Mouse (Mus musculus) kidney, postnatal 14 days (tissue): ENCODE results near the gene Fgfr2.

Experiments
- DNase-seq: peaks from one replicate; pipeline ENCODE4 v3.0.0; 2022; ENCODE audit warnings: mixed read lengths

The Fgfr2 gene

GRCm38 (mm10) chr7:130711851-130712250, 2411.3 kb downstream of the Fgfr2 start:
- DNase-seq: no peak

GRCm38 (mm10) chr7:130709372-130710274, 2413.5 kb downstream of the Fgfr2 start:
- DNase-seq: no peak

GRCm38 (mm10) chr7:130708940-130709339, 2414.2 kb downstream of the Fgfr2 start:
- peak; percentile 73 for DNase-seq

GRCm38 (mm10) chr7:130705230-130705629, 2417.9 kb downstream of the Fgfr2 start:
- DNase-seq: no peak

GRCm38 (mm10) chr7:130701336-130701735, 2421.8 kb downstream of the Fgfr2 start:
- no peak for DNase-seq

GRCm38 (mm10) chr7:130698480-130698879, 2424.7 kb downstream of the Fgfr2 start:
- DNase-seq: no peak

GRCm38 (mm10) chr7:130696347-130697234, 2426.6 kb downstream of the Fgfr2 start:
- no peak for DNase-seq

- no peak for DNase-seq
Observed at GRCm38 (mm10) chr7:130695669-130696338, 2427.3 kb downstream of the Fgfr2 start.

- DNase-seq: no peak
Observed at GRCm38 (mm10) chr7:130693800-130694193, 2429.4 kb downstream of the Fgfr2 start.

- peak; percentile 37 for DNase-seq
Observed at GRCm38 (mm10) chr7:130692943-130693799, 2430.0 kb downstream of the Fgfr2 start.

GRCm38 (mm10) chr7:130692392-130692942, 2430.7 kb downstream of the Fgfr2 start:
- DNase-seq: peak; percentile 64

- DNase-seq: no peak
Observed at GRCm38 (mm10) chr7:130691931-130692330, 2431.2 kb downstream of the Fgfr2 start.

GRCm38 (mm10) chr7:130690869-130691268, 2432.3 kb downstream of the Fgfr2 start:
- DNase-seq: no peak

GRCm38 (mm10) chr7:130688601-130689000, 2434.5 kb downstream of the Fgfr2 start:
- peak; percentile 33 for DNase-seq

- DNase-seq: peak; percentile 84
Observed at GRCm38 (mm10) chr7:130681798-130682197, 2441.4 kb downstream of the Fgfr2 start.

- DNase-seq: no peak
Observed at GRCm38 (mm10) chr7:130678414-130678813, 2444.7 kb downstream of the Fgfr2 start.

GRCm38 (mm10) chr7:130677541-130678274, 2445.4 kb downstream of the Fgfr2 start:
- DNase-seq: no peak

- no peak for DNase-seq
Observed at GRCm38 (mm10) chr7:130676885-130677540, 2446.1 kb downstream of the Fgfr2 start.

GRCm38 (mm10) chr7:130674526-130674925, 2448.6 kb downstream of the Fgfr2 start:
- no peak for DNase-seq
